Mouse (Mus musculus) G1E (cell line): ENCODE results near the gene Sbno2.

ENCODE experiments used
- CTCF ChIP-seq: IDR thresholded peaks from 2 replicates; pipeline ENCODE4 v1.5.1; 2012; ENCODE audit warnings: low read depth, low read length, inconsistent platforms, mixed read lengths
- TAL1 ChIP-seq: conservative IDR thresholded peaks from 2 replicates; pipeline ENCODE4 v1.6.1; 2012; ENCODE audit warnings: low read depth, low read length, inconsistent platforms, mixed read lengths

DNA sequence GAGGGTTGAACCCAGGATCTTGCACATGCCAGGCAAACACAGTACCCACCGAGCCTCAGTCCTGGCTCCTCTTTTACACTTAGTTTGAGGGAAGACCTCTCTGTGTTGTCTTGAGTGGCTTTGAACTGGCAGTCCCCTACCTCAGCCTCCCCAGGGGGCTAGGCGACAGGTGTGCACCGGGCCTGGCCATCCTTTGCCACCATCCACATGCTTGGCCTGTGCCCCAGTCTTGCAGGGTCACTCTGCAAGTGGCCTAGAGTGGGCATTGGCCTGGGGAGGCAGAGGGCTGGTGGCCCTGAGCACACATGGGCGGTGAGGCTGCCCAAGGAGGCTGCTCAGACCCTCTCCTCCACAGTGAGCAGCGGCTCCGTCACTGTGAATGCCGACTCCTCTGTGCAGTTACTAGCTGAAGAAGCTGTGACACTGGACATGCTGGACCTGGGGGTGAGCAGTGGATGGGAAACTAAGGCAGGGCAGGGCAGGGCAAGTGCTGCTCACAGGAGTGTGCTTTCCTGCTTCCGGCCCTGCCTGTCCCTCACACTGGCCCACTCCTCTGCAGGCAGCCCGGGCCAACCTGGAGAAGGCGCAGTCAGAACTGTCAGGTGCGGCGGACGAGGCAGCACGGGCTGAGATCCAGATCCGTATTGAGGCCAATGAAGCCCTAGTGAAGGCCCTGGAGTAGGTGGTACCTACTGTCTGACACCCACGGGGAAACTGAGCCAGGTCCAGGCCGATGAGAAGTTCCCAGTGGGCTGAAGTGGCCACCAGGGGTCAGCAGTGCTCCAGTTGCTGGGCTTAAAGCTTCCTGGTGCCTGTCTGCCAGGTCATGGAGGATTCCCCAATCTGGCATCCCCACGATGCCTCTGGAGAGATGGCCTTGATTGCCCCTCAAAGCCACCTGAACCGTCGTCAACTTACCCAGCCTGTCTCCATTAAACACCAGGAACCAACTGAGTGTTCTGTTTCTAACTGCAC, 39.8 kb upstream of the Sbno2 start:
- TF ChIP-seq CTCF (peak; percentile 76), TAL1 (no peak)
